ENCODE assay signal across 17 mouse cellular contexts in genomic region chr4:138460910-138461309, GRCm38 (mm10). TPM values are rescaled to one million over a fixed set of nuclear protein-coding genes. Genes with fewer than 3 reads are reported as not detected.
DNase-seq lines count a peak whose midpoint lies in the region; ATAC-seq and TF ChIP-seq lines count a peak whose summit lies in the region.
"Had no signal": no experiment of that assay in that cellular context is flagged by ENCODE, and none has a peak within 500 bp of the region (broad histone marks: within the 10 kb centered on the region; RNA-seq: fewer than 3 reads in every experiment).

No protein-coding gene starts in this region.

- no peaks in the 10 kb centered on the region for H3K9me3 ChIP-seq in kidney, postnatal 0 days (replicated peaks; ENCODE audit: low read length)
- no peaks in the 10 kb centered on the region for H3K9me3 ChIP-seq in liver, embryonic 16.5 days (replicated peaks; ENCODE audit: control insufficient read depth, low read length)
- H3K9me3 ChIP-seq: heart, embryonic 10.5 days; limb, embryonic 15.5 days; midbrain, embryonic 10.5 days had no signal

- H3K27me3 ChIP-seq in kidney, postnatal 0 days (ENCODE audit: insufficient read depth, low read length) = no peaks in the 10 kb centered on the region
- peaks cover 41% of the 10 kb centered on the region for H3K27me3 ChIP-seq in liver, embryonic 16.5 days (ENCODE audit: control insufficient read depth, insufficient read depth, low read depth, low read length)

- H3K4me2 ChIP-seq in kidney, postnatal 0 days (ENCODE audit: low read length) = no peak overlapping the region
- no peak overlapping the region for H3K4me2 ChIP-seq in liver, embryonic 16.5 days (ENCODE audit: low read depth, low read length)
- H3K4me2 ChIP-seq: limb, embryonic 15.5 days had no signal

- H3K4me1 ChIP-seq in lung, adult 2 months (ENCODE audit: control insufficient read depth, insufficient read depth, low read length) = peaks cover 13% of the 10 kb centered on the region
- peaks cover 63% of the 10 kb centered on the region for H3K4me1 ChIP-seq in kidney, postnatal 0 days (replicated peaks; ENCODE audit: insufficient read depth, low read length)
- H3K4me1 ChIP-seq in liver, embryonic 16.5 days (ENCODE audit: control insufficient read depth, low read depth, low read length) = peaks cover 6% of the 10 kb centered on the region

- H3K36me3 ChIP-seq in kidney, postnatal 0 days (ENCODE audit: insufficient read depth, low read length) = no peaks in the 10 kb centered on the region
- no peaks in the 10 kb centered on the region for H3K36me3 ChIP-seq in liver, embryonic 16.5 days (ENCODE audit: control insufficient read depth, insufficient read depth)
- H3K36me3 ChIP-seq: heart, embryonic 10.5 days; limb, embryonic 15.5 days had no signal

- no peak for TF ChIP-seq POLR2A in lung, adult 2 months (IDR thresholded peaks at IDR 0.05; ENCODE audit: borderline replicate concordance, extremely low read depth, low read depth, low read length)

- DNase-seq in cerebellum, adult 9-10 months = peak; percentile 16
- no peak for DNase-seq in cerebellum, postnatal 36 days
- DNase-seq in lung, postnatal 10 days = peak; percentile 64
- DNase-seq in lung, adult 2 months = no peak
- DNase-seq in kidney, postnatal 0 days (ENCODE audit: low spot score) = peak; percentile 57
- DNase-seq in frontal cortex, postnatal 14 days (ENCODE audit: low spot score in 2 of 2) = no peak
- DNase-seq: cerebellum, adult 9-11 months; forebrain, postnatal 0 days; layer of hippocampus, postnatal 36 days; right cerebral cortex, adult 18-20 months; thymus, postnatal 25 days had no signal

- peak overlapping the region; percentile 68; the same call in 1 of the 2 replicates for H3K27ac ChIP-seq in kidney, postnatal 0 days
- H3K27ac ChIP-seq in liver, embryonic 16.5 days (ENCODE audit: low read length) = peak overlapping the region; percentile 48
- H3K27ac ChIP-seq: heart, embryonic 10.5 days; limb, embryonic 15.5 days; macrophage; midbrain, embryonic 10.5 days had no signal

- 27% methylated on average over 9 of the region's 9 CpGs for whole genome bisulfite sequencing in lung, adult 2 months
- 26% methylated on average over 9 of the region's 9 CpGs for WGBS in kidney, postnatal 0 days
- WGBS in liver, embryonic 16.5 days (ENCODE audit: insufficient replicate concordance) = 15% methylated on average over 9 of the region's 9 CpGs

- no peak overlapping the region for H3K4me3 ChIP-seq in lung, adult 2 months (replicated peaks; ENCODE audit: extremely low read depth, low read depth, low read length)
- H3K4me3 ChIP-seq in kidney, postnatal 0 days (replicated peaks; ENCODE audit: low read depth, low read length) = no peak overlapping the region
- H3K4me3 ChIP-seq in liver, embryonic 16.5 days (ENCODE audit: low read depth, low read length) = no peak overlapping the region
- H3K4me3 ChIP-seq: heart, embryonic 10.5 days; limb, embryonic 15.5 days; midbrain, embryonic 10.5 days had no signal

- no peak overlapping the region for H3K9ac ChIP-seq in kidney, postnatal 0 days (ENCODE audit: low read depth, low read length)
- no peak overlapping the region for H3K9ac ChIP-seq in liver, embryonic 16.5 days (ENCODE audit: low read depth, low read length)
- H3K9ac ChIP-seq: forebrain, postnatal 0 days; limb, embryonic 15.5 days had no signal

- ATAC-seq in kidney, postnatal 0 days (replicated peaks; ENCODE audit: low FRiP score, low read depth) = no peak
- ATAC-seq in liver, embryonic 16.5 days (ENCODE audit: low read depth) = no peak
- no peak for ATAC-seq in erythroblast, adult 5-6 weeks (replicated peaks; ENCODE audit: low FRiP score, poor library complexity, severe bottlenecking)
- ATAC-seq: forebrain, postnatal 0 days had no signal

- no peak for TF ChIP-seq CTCF in lung, adult 2 months (IDR thresholded peaks at IDR 0.05; ENCODE audit: insufficient read depth, low read length)
- TF ChIP-seq CTCF in kidney, postnatal 0 days (IDR thresholded peaks at IDR 0.05; ENCODE audit: low read depth) = no peak

RNA-seq across cellular contexts. Expression of gene Camk2n1, which starts 6.8 kb away (rescaled TPM):
- 21.7 and 26.9 TPM in 2 replicates for polyA plus RNA-seq in lung, adult 2 months (2012; rRNA removed)
- 13.8 and 14.5 TPM in 2 replicates for polyA plus RNA-seq in kidney, postnatal 0 days (2015; fragmentation: Nextera tagmentation; extraction: Ambion mirVana)
- 1.5 and 1.6 TPM in 2 replicates for polyA plus RNA-seq in liver, embryonic 16.5 days (2015; fragmentation: Nextera tagmentation; extraction: Ambion mirVana)
- total RNA-seq in erythroblast, adult 5-6 weeks (2015; ENCODE audit: low replicate concordance) = not detected in 2 replicates
- not detected in 2 replicates for total RNA-seq in erythroblast, adult 5-6 weeks (2017; ENCODE audit: low replicate concordance)
- polyA plus RNA-seq: macrophage had no signal

RNA-seq across cellular contexts. Expression of gene Mul1, which starts 26.4 kb away (rescaled TPM):
- 15.2 and 16.5 TPM in 2 replicates for polyA plus RNA-seq in lung, adult 2 months (2012; rRNA removed)
- 23.6 and 25.3 TPM in 2 replicates for polyA plus RNA-seq in kidney, postnatal 0 days (2015; fragmentation: Nextera tagmentation; extraction: Ambion mirVana)
- 8.2 and 10.0 TPM in 2 replicates for polyA plus RNA-seq in liver, embryonic 16.5 days (2015; fragmentation: Nextera tagmentation; extraction: Ambion mirVana)
- total RNA-seq in erythroblast, adult 5-6 weeks (2015; ENCODE audit: low replicate concordance) = 3.7 and 4.2 TPM in 2 replicates
- total RNA-seq in erythroblast, adult 5-6 weeks (2017; ENCODE audit: low replicate concordance) = 2.0 and 3.8 TPM in 2 replicates

Comparison
In these comparisons a context has a peak if more than half of its experiments do, and no peak if none do; other contexts are left out.
1. DNase-seq: peak in cerebellum, adult 9-10 months (single experiment), lung, postnatal 10 days (single experiment) and kidney, postnatal 0 days (single experiment); none in cerebellum, postnatal 36 days (0 of 2), lung, adult 2 months (single experiment) and frontal cortex, postnatal 14 days (0 of 2).